Mouse (Mus musculus): ENCODE data around the gene Lin37. TPM values are rescaled to one million over a fixed set of nuclear protein-coding genes. Genes with fewer than 3 reads are reported as not detected.

Lin37 gene
- total RNA-seq, 2 experiments from 2014 or later, result 28.6 to 45.8 TPM

GRCm38 (mm10) chr7:30553810-30554584 is 5.6 kb downstream of the Lin37 start:
- no peak for ATAC-seq (replicated peaks; ENCODE audit: low FRiP score, low TSS enrichment, poor library complexity, severe bottlenecking)

- ATAC-seq (replicated peaks; ENCODE audit: low FRiP score, low TSS enrichment, poor library complexity, severe bottlenecking), result 0 out of 2 replicates have a peak, but pooled peaks have one; percentile 11
Observed at GRCm38 (mm10) chr7:30553021-30553589, 6.5 kb downstream of the Lin37 start.

DNA sequence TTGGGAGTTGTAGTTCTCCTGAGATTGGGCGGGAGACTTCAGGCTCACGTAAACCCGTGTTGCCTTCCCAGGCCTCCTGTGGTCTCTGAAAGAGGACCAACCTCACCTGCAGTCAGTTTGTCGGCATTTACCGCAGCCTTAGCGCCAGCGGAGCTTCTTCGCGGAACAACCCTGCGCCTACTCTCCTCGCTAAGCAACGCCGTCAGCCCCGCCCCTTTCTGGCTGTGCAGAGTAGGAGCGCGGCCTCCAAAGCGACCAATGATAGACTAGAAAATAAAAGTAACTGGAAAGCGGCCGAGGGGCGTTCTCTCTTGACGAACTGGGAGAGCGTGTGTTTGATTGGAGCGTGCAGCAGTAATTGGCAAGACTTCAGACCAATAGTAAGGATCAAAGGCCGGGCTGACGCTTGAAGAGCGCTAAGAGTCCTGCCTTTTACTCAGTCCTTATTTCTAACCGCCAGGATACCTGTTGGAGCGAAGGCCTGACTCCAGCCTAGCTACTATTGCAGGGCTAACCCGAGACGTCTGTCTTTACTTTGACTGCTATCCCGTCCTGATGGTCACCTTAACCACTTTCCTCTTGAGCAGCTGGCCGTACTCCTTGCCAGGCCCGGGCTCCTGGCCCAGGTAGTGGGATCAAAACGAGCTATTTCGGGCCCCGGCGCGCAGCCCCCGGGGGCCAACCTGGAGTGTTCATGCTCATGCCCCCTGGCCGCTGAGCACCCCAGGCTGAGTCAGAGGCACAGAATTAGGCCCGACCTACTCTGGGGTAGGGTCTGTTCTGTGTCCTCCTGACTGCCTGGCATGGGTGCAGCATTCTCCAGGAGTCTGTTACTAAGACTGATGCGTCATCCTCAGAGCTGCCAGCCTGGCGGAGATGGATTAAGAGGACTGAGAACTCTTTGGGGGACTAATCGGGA is 7.3 kb downstream of the Lin37 start, which contains the start of the genes Hspb6 and Proser3:
Gene Hspb6 (plus strand): TSS at position 77 of the 919 bp plus-strand sequence.
Gene Proser3 (minus strand): TSS at position 198 of the 919 bp plus-strand sequence.
- ATAC-seq (replicated peaks; ENCODE audit: low FRiP score, low TSS enrichment, poor library complexity, severe bottlenecking), result peak; percentile 88

GRCm38 (mm10) chr7:30551445-30552101 is 8.1 kb downstream of the Lin37 start:
- peak; percentile 46 for ATAC-seq (replicated peaks; ENCODE audit: low FRiP score, low TSS enrichment, poor library complexity, severe bottlenecking)

- ATAC-seq (replicated peaks; ENCODE audit: low FRiP score, low TSS enrichment, poor library complexity, severe bottlenecking), result no peak
Observed at GRCm38 (mm10) chr7:30550603-30551002, 9.0 kb downstream of the Lin37 start.

DNA sequence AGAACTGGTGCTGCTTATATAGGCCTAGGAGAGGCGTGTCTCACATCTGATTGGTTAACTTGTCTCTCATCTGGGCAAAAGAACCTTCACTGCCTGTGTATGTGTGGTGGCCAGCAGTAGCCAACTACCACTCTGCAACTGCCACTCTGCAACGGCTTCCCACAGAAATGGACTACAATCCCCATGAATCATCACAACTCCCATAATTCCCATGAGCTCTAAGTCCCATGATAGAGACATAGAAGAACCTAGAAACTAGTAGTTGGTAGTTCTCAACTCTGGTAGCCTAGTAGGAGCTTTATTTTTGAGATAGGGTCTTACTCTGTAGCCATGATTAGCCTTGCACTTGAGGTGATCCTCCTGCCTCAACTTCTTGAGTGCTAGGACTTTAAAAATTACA is 9.8 kb downstream of the Lin37 start:
- no peak for ATAC-seq (replicated peaks; ENCODE audit: low FRiP score, low TSS enrichment, poor library complexity, severe bottlenecking)

DNA sequence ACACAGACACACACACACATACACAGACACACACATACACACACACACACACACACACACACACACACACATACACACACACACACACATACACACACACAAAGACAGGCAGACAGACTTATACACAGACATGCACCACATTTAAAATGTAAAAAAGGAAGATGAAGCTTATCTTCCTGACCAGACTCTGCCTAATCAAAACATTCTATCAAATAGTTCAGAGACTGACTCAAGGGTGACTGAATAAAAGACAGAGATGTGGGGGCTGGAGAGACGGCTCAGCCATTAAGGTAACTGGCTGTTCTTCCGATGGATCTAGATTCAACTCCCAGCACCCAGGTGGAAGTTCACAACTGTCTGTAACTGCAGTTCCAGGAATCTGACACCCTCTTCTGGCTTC is 15.3 kb downstream of the Lin37 start:
- ATAC-seq (replicated peaks; ENCODE audit: low FRiP score, low TSS enrichment, poor library complexity, severe bottlenecking), result peak; percentile 46; the same call in 1 of the 2 replicates

GRCm38 (mm10) chr7:30540572-30540971 is 19.1 kb downstream of the Lin37 start:
- ATAC-seq (replicated peaks; ENCODE audit: low FRiP score, low TSS enrichment, poor library complexity, severe bottlenecking), result no peak

GRCm38 (mm10) chr7:30534633-30535577 is 24.7 kb downstream of the Lin37 start, which contains the start of gene Arhgap33:
TSS of gene Arhgap33 (minus strand) at chr7:30535060.
- ATAC-seq (replicated peaks; ENCODE audit: low FRiP score, low TSS enrichment, poor library complexity, severe bottlenecking), result peak; percentile 87

DNA sequence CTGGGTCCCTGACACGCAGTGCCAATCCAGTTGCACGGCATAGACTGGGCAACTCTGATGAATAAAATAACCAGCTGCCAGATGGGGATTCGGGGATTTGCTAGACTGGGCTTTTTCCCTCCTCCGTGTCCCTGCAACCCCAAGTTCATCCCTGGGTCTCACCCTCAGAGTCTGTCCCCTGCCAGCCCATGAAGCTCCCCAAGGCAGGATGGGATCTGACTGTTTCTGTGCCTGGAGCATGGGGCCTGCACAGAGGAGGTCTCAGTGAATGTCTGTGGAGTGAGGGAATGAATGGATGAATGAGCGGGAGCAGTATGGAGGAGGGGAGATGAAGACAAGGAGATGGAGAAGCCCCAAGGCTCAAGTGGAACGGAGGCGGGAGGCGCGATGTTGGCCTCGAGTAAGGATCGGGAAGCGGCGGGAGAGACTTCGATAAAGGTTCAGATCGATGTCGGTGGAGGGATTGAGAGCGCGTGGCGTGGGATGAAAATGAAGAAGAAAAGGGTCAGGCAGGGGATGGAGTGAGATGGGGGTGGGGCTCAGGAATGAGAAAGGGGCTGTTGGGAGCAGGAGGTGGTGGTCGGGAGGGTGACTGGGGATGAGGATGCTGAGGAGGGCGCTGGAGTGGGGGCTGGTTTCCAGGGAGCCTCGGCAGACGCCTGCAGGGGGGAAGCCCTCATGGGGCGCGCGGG is 25.6 kb downstream of the Lin37 start:
- ATAC-seq (replicated peaks; ENCODE audit: low FRiP score, low TSS enrichment, poor library complexity, severe bottlenecking), result 0 out of 2 replicates have a peak, but pooled peaks have one; percentile 2

- ATAC-seq (replicated peaks; ENCODE audit: low FRiP score, low TSS enrichment, poor library complexity, severe bottlenecking), result no peak
Observed at GRCm38 (mm10) chr7:30532931-30533330, 26.7 kb downstream of the Lin37 start.

GRCm38 (mm10) chr7:30531291-30531815 is 28.3 kb downstream of the Lin37 start:
- no peak for ATAC-seq (replicated peaks; ENCODE audit: low FRiP score, low TSS enrichment, poor library complexity, severe bottlenecking)

DNA sequence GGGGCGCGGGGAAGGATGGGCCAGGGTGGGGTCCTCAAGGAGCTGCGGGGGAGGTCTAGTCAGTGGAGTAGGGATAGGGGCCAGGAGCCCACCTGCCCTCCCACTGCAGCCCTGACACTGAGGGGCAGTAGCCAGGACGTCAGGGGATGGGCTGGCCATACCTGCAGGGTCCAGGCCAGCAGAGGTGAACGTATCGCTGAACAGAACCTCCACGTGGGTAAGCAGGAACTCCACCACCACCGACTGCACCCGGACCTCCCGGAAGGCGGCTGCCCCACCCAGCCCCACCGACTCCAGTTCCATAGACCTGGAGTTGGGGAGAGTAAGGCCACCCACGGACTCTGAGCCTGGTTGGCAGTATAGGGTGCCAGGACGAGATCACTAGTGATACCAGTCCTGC is 32.7 kb downstream of the Lin37 start:
- ATAC-seq (replicated peaks; ENCODE audit: low FRiP score, low TSS enrichment, poor library complexity, severe bottlenecking), result no peak

- ATAC-seq (replicated peaks; ENCODE audit: low FRiP score, low TSS enrichment, poor library complexity, severe bottlenecking), result no peak
Observed at GRCm38 (mm10) chr7:30526399-30526798, 33.2 kb downstream of the Lin37 start.

- no peak for ATAC-seq (replicated peaks; ENCODE audit: low FRiP score, low TSS enrichment, poor library complexity, severe bottlenecking)
Observed at GRCm38 (mm10) chr7:30525954-30526353, 33.7 kb downstream of the Lin37 start.

DNA sequence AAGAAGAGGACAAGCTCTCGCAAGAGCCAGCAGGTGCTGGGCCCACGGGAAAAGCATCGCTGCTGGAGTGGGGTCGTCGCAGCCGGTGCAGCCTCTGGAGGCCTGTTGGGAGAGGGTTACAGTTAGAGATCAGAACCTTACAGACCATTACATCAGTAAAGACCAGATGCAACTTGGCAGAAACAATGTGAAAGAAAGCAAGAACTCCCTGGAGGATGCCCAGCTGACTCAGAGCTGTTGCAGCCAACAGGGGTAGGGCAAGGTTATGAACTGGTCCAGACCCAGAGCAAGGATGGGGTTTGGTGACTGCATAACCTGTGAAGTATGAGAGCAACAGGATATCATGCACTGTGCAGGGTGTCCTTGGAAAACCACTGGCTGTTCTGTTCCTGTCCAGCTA is 35.2 kb downstream of the Lin37 start:
- no peak for ATAC-seq (replicated peaks; ENCODE audit: low FRiP score, low TSS enrichment, poor library complexity, severe bottlenecking)

DNA sequence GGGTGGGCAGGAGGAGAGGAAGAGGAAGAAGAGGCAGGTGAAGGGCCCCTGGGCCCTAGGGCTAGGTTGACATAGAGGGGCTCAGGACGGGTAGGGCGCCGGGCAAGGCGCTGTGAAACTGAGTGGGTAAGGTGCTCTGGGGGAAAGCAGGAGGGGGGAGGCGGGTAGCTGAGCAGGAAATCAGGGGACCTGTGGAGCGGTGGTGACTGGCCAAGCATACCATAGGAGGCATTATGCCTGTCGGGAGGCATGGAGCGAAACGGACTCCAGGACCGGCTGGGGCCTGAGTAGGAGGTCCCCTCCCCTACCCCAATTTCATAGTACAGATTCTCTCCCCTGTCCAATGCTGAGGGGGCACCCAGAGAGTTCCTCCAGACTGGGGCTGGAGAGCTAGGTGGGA is 36.8 kb downstream of the Lin37 start:
- no peak for ATAC-seq (replicated peaks; ENCODE audit: low FRiP score, low TSS enrichment, poor library complexity, severe bottlenecking)
